Mouse (Mus musculus): ENCODE data around the gene BC051019.

DNA sequence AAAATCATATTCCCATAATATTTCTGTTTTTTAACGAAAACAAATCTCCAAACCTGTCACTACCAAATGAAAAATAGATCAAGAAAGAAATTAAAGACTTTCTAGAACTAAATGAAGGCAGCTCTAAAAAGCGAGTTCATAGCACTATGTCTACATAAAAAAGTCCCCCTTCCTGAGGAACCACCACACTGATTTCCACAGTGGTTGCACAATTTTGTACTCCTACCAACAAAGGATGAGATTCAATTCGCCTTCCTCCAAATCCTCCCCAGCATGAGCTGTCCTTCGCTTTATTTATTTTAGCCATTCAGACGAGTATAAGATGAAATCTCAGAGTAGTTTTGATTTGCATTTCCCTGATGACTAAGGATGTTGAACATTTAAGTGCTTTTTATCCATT, 57.0 kb downstream of the BC051019 start:
- no peak for TF ChIP-seq EP300 (IDR thresholded peaks at IDR 0.05; ENCODE audit: low read depth)
- TF ChIP-seq CTCF (IDR thresholded peaks at IDR 0.05; ENCODE audit: low read depth), result no peak
